Mouse (Mus musculus): ENCODE results near the gene Gm27021.

- TF ChIP-seq CTCF (IDR thresholded peaks at IDR 0.05; ENCODE audit: low read depth) (no peak), EP300 (IDR thresholded peaks at IDR 0.05; ENCODE audit: low read depth) (no peak)
Measured at GRCm38 (mm10) chr8:120641245-120641644, 26.6 kb downstream of the Gm27021 start.
